ENCODE assay signal across 8 mouse cellular contexts in genomic region chr6:131353352-131353919, GRCm38 (mm10). TPM values are rescaled to one million over a fixed set of nuclear protein-coding genes. Genes with fewer than 3 reads are reported as not detected.
DNase-seq lines count a peak whose midpoint lies in the region; ATAC-seq lines count a peak whose summit lies in the region.

Gene Styk1, minus strand, starts transcription at chr6:131353597.

- no peaks in the 10 kb centered on the region for H3K9me3 ChIP-seq in embryonic facial prominence, embryonic 14.5 days (ENCODE audit: control insufficient read depth, low read length)
- no peaks in the 10 kb centered on the region for H3K9me3 ChIP-seq in limb, embryonic 13.5 days
- no peaks in the 10 kb centered on the region for H3K9me3 ChIP-seq in midbrain, embryonic 16.5 days (replicated peaks; ENCODE audit: control insufficient read depth, low read length, poor library complexity, severe bottlenecking)

- peak within 1 kb of the TSS; percentile 56 for H3K9ac ChIP-seq in embryonic facial prominence, embryonic 14.5 days (ENCODE audit: low read depth, low read length)
- peak within 1 kb of the TSS; percentile 54; the same call in 1 of the 2 replicates for H3K9ac ChIP-seq in limb, embryonic 13.5 days
- H3K9ac ChIP-seq in midbrain, embryonic 16.5 days (ENCODE audit: low read depth, low read length): peak within 1 kb of the TSS; percentile 30

- peak within 1 kb of the TSS; percentile 29 for H3K4me3 ChIP-seq in embryonic facial prominence, embryonic 14.5 days (ENCODE audit: low read depth, low read length)
- peak within 1 kb of the TSS; percentile 41 for H3K4me3 ChIP-seq in limb, embryonic 13.5 days
- peak within 1 kb of the TSS; percentile 38 for H3K4me3 ChIP-seq in midbrain, embryonic 16.5 days (ENCODE audit: low read depth, low read length)

- no peaks in the 10 kb centered on the region for H3K36me3 ChIP-seq in embryonic facial prominence, embryonic 14.5 days (ENCODE audit: control insufficient read depth, insufficient read depth, low read length)
- no peaks in the 10 kb centered on the region for H3K36me3 ChIP-seq in limb, embryonic 13.5 days
- H3K36me3 ChIP-seq in midbrain, embryonic 16.5 days (ENCODE audit: control insufficient read depth, insufficient read depth, low read length): no peaks in the 10 kb centered on the region

- peak within 1 kb of the TSS; percentile 66 for H3K4me2 ChIP-seq in embryonic facial prominence, embryonic 14.5 days (ENCODE audit: low read depth, low read length)
- H3K4me2 ChIP-seq in limb, embryonic 13.5 days (replicated peaks): peak within 1 kb of the TSS; percentile 67
- H3K4me2 ChIP-seq in midbrain, embryonic 16.5 days (ENCODE audit: low read length): peak within 1 kb of the TSS; percentile 66

- under 1% methylated on average over 16 of the region's 16 CpGs for WGBS in embryonic facial prominence, embryonic 14.5 days
- WGBS in limb, embryonic 13.5 days: under 1% methylated on average over 16 of the region's 16 CpGs
- 3% methylated on average over 16 of the region's 16 CpGs for WGBS in midbrain, embryonic 16.5 days

- H3K27ac ChIP-seq in embryonic facial prominence, embryonic 14.5 days (replicated peaks; ENCODE audit: low read depth, low read length): no peak within 1 kb of the TSS
- peak within 1 kb of the TSS; percentile 33; the same call in 1 of the 2 replicates for H3K27ac ChIP-seq in limb, embryonic 13.5 days
- 0 out of 2 replicates have a peak within 1 kb of the TSS, but pooled peaks have one; percentile 12 for H3K27ac ChIP-seq in midbrain, embryonic 16.5 days (ENCODE audit: low read length)

- H3K4me1 ChIP-seq in embryonic facial prominence, embryonic 14.5 days (ENCODE audit: control insufficient read depth, insufficient read depth, low read length): peaks cover 4% of the 10 kb centered on the region; the same call in 1 of the 2 replicates
- peaks cover 10% of the 10 kb centered on the region; the same call in 1 of the 2 replicates for H3K4me1 ChIP-seq in limb, embryonic 13.5 days
- no peaks in the 10 kb centered on the region for H3K4me1 ChIP-seq in midbrain, embryonic 16.5 days (ENCODE audit: control insufficient read depth, insufficient read depth, low read length)

- peak; percentile 96 for ATAC-seq in embryonic facial prominence, embryonic 14.5 days (ENCODE audit: low read depth)
- peak; percentile 92 for ATAC-seq in limb, embryonic 13.5 days (ENCODE audit: low FRiP score, low read depth)
- peak; percentile 95 for ATAC-seq in midbrain, embryonic 16.5 days

- peak; percentile 99 for DNase-seq in 3T3-L1 (ENCODE audit: low read depth, low spot score)
- DNase-seq in adrenal gland, postnatal 25 days: peak; percentile 79
- peak; percentile 95 for DNase-seq in embryonic facial prominence, embryonic 14.5 days (ENCODE audit: low spot score)
- peak; percentile 41 to 48 for DNase-seq in heart, adult 9 months (ENCODE audit: low spot score in 2 of 2)
- DNase-seq in kidney, adult 9 months: peak; percentile 82
- DNase-seq in spleen, postnatal 10 days (ENCODE audit: low spot score in 2 of 2): peak; percentile 21 to 60

- no peaks in the 10 kb centered on the region; the same call in 1 of the 2 replicates for H3K27me3 ChIP-seq in embryonic facial prominence, embryonic 14.5 days (replicated peaks; ENCODE audit: control insufficient read depth, insufficient read depth, low read length)
- H3K27me3 ChIP-seq in limb, embryonic 13.5 days: no peaks in the 10 kb centered on the region
- no peaks in the 10 kb centered on the region for H3K27me3 ChIP-seq in midbrain, embryonic 16.5 days (ENCODE audit: control insufficient read depth, insufficient read depth, low read depth, low read length)

RNA-seq across cellular contexts. Expression of gene Styk1, which starts in this region (rescaled TPM):
- 0.73 TPM in 1 of 2 replicates, not detected in the other for total RNA-seq in adrenal gland, postnatal 25 days (2021)
- polyA plus RNA-seq in embryonic facial prominence, embryonic 14.5 days (2014; fragmentation: Nextera tagmentation; extraction: Ambion mirVana): 1.2 and 2.0 TPM in 2 replicates
- 2.1 and 2.2 TPM in 2 replicates for polyA plus RNA-seq in limb, embryonic 13.5 days (2015; fragmentation: Nextera tagmentation; extraction: Ambion mirVana)
- 5.6 and 6.1 TPM in 2 replicates for polyA plus RNA-seq in midbrain, embryonic 16.5 days (2015; fragmentation: Nextera tagmentation; extraction: Ambion mirVana)

Comparison
In these comparisons a context has a peak if more than half of its experiments do, and no peak if none do; other contexts are left out.
1. Peak in DNase-seq in adrenal gland, postnatal 25 days; RNA of the gene not detected or under 1 TPM.
2. DNase-seq: peak in every context shown above with its lines; median percentile 99 in 3T3-L1; 95 in embryonic facial prominence, embryonic 14.5 days; 82 in kidney, adult 9 months; 79 in adrenal gland, postnatal 25 days; 44 in heart, adult 9 months; 40 in spleen, postnatal 10 days.